Mouse (Mus musculus): ENCODE measurements around the gene Cep135. TPM values are rescaled to one million over a fixed set of nuclear protein-coding genes. Genes with fewer than 3 reads are reported as not detected.

Cep135 gene
- total RNA-seq, 2 experiments from 2014 or later, result 6.4 to 7.2 TPM

- DNase-seq, result no peak
These were observed 56.8 kb downstream of the Cep135 start for GRCm38 (mm10) chr5:76645091-76645868.

- no peak for DNase-seq
These were observed 61.4 kb downstream of the Cep135 start for GRCm38 (mm10) chr5:76649897-76650296.

GRCm38 (mm10) chr5:76651151-76651725 is 62.7 kb downstream of the Cep135 start:
- no peak for DNase-seq

- DNase-seq, result no peak
These were observed 67.7 kb downstream of the Cep135 start, which contains the start of gene C530008M17Rik for GRCm38 (mm10) chr5:76656212-76656611. C530008M17Rik (plus strand) TSS chr5:76656512.

- DNase-seq, result peak; percentile 67 to 71
These were observed 69.0 kb downstream of the Cep135 start for GRCm38 (mm10) chr5:76657245-76658083.

GRCm38 (mm10) chr5:76658084-76658934 is 69.8 kb downstream of the Cep135 start:
- DNase-seq, result peak in 1 of 2 experiments; percentile 30

- DNase-seq, result no peak
These were observed 71.6 kb downstream of the Cep135 start for GRCm38 (mm10) chr5:76659958-76660635.

GRCm38 (mm10) chr5:76661310-76661709 is 72.8 kb downstream of the Cep135 start:
- DNase-seq, result no peak

- DNase-seq, result no peak
These were observed 76.4 kb downstream of the Cep135 start for GRCm38 (mm10) chr5:76664936-76665335.

GRCm38 (mm10) chr5:76665421-76665820 is 76.9 kb downstream of the Cep135 start:
- DNase-seq, result no peak

- DNase-seq, result no peak
These were observed 77.7 kb downstream of the Cep135 start for GRCm38 (mm10) chr5:76666026-76666756.

GRCm38 (mm10) chr5:76668118-76668517 is 79.6 kb downstream of the Cep135 start:
- no peak for DNase-seq

- no peak for DNase-seq
These were observed 80.0 kb downstream of the Cep135 start for GRCm38 (mm10) chr5:76668547-76668946.

GRCm38 (mm10) chr5:76670183-76670582 is 81.7 kb downstream of the Cep135 start:
- no peak for DNase-seq

GRCm38 (mm10) chr5:76674022-76674653 is 85.6 kb downstream of the Cep135 start:
- no peak for DNase-seq

GRCm38 (mm10) chr5:76675369-76675768 is 86.9 kb downstream of the Cep135 start:
- no peak for DNase-seq

GRCm38 (mm10) chr5:76680959-76681358 is 92.5 kb downstream of the Cep135 start:
- no peak for DNase-seq

- no peak for DNase-seq
These were observed 93.6 kb downstream of the Cep135 start for GRCm38 (mm10) chr5:76681895-76682656.

- no peak for DNase-seq
These were observed 95.0 kb downstream of the Cep135 start for GRCm38 (mm10) chr5:76683455-76683854.

Data from layer of hippocampus, postnatal 36 days (tissue).